Mouse (Mus musculus) heart, embryonic 15.5 days (tissue): ENCODE measurements at regions not wholly inside any gene's neighbourhood (a gene's known extent, or its start where the extent isn't known, plus 50 kb on each side); places are given as distances from the start of the nearest gene placed in this dataset.

Source experiments
- ATAC-seq: fragments of 200-750 bp; cut with Nextera tagmentation; replicated peaks from 2 replicates; pipeline ENCODE4 v1.8.0; 2017; ENCODE audit warnings: low read depth, moderate TSS enrichment; ENCODE audit not compliant: insufficient number of reproducible peaks, insufficient read depth, low FRiP score
- H3K27ac ChIP-seq: fragments of 300-500 bp; sonication (generic); 2 replicates; pipeline ENCODE4 v1.5.1; 2015; ENCODE audit warnings: mild to moderate bottlenecking, inconsistent platforms
- H3K27me3 ChIP-seq: fragments of 300-500 bp; sonication (generic); 2 replicates; pipeline ENCODE4 v1.6.1; 2015; ENCODE audit warnings: inconsistent platforms
- H3K36me3 ChIP-seq: fragments of 300-500 bp; sonication (generic); 2 replicates; pipeline ENCODE4 v1.6.1; 2015; ENCODE audit warnings: mild to moderate bottlenecking, inconsistent platforms
- H3K4me1 ChIP-seq: fragments of 300-500 bp; sonication (generic); replicated peaks from 2 replicates; pipeline ENCODE4 v1.6.1; 2015; ENCODE audit warnings: inconsistent platforms
- H3K4me2 ChIP-seq: fragments of 300-500 bp; sonication (generic); 2 replicates; pipeline ENCODE4 v1.6.1; 2015; ENCODE audit warnings: inconsistent platforms, mild to moderate bottlenecking, moderate library complexity
- H3K4me3 ChIP-seq: fragments of 300-500 bp; sonication (generic); 2 replicates; pipeline ENCODE4 v1.5.1; 2015; ENCODE audit warnings: mild to moderate bottlenecking, inconsistent platforms
- H3K9ac ChIP-seq: fragments of 300-500 bp; sonication (generic); 2 replicates; pipeline ENCODE4 v1.6.1; 2015; ENCODE audit warnings: mild to moderate bottlenecking, inconsistent platforms
- H3K9me3 ChIP-seq: fragments of 300-500 bp; sonication (generic); replicated peaks from 2 replicates; pipeline ENCODE4 v1.6.1; 2016; ENCODE audit warnings: inconsistent platforms
- WGBS: fragments of 180-500 bp; shearing (Covaris S2); methylation state at CpG from one replicate; pipeline ENCODE4 v1.1.7; 2015; ENCODE audit warnings: mixed read lengths; 5-methylcytosine and 5-hydroxymethylcytosine counted together

DNA sequence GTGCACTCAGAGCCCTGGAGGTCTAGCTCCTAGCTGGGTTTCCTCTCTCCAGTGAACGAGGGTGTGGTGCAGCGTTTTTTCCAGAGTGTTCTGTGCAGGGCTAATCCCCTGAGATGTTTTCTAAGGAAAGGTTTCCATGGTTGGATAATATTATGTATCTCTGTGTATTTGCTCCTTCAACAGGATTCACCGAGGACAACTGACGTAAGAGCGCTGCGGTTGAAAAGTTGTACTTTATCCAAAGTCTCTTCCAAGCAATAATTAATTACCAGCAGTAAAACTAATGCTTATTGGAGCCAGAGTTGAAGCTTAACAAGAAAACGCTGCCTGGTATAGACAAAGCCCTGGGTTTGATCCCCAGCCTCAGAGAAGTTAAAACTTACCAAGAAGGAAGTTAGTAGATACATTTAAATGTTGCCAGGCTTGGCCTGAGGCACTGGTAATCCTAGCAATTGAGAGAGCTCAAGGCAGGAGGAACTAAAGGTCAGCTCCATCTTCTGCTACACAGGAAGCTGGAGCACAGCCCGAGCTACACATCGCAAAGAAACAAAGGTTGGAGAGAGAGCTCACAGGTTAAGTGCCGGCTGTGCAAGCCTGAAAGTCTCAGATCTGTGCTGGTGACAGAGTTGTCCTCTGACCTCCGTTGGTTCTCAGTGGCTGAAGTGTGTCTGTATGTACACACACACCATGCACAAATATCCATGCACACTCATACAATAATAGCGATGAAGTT is 51.2 kb upstream of the Rap1b start:
- Histone ChIP-seq H3K4me1 (peaks cover 7% of the 10 kb centered on the region), H3K27ac (no peak overlapping the region), H3K4me3 (no peak overlapping the region), H3K9ac (no peak overlapping the region), H3K27me3 (no peaks in the 10 kb centered on the region), H3K9me3 (no peaks in the 10 kb centered on the region), H3K36me3 (no peaks in the 10 kb centered on the region), H3K4me2 (no peak overlapping the region)
- WGBS, result 67% methylated on average over 12 of the region's 12 CpGs
- ATAC-seq, result no peak

DNA sequence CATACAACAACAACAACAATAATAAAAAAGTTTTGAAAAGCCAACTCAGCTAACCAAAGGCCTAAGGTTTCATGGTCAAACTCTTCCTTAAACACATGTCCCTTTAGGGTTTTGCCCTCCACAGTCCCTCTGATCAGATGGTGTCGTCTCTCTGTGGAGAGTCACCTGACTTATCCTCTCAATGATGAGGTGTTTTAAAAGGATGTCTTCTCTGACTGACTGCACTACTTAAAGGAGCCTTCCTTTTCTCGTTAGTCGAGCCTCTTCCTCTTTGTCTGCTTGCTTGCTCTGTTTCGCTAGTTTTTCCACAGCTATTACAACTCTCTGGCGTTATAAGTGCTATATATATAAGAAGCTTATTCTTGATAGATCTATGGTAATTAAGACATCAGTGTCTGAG is 51.9 kb upstream of the Rap1b start:
- no peaks in the 10 kb centered on the region for H3K36me3 ChIP-seq
- H3K9ac ChIP-seq, result no peak overlapping the region
- no peaks in the 10 kb centered on the region for H3K9me3 ChIP-seq
- no peak overlapping the region for H3K4me2 ChIP-seq
- ATAC-seq, result no peak
- peaks cover 7% of the 10 kb centered on the region for H3K4me1 ChIP-seq
- H3K27me3 ChIP-seq, result no peaks in the 10 kb centered on the region
- H3K27ac ChIP-seq, result no peak overlapping the region
- WGBS, result 74% methylated on average over 5 of the region's 5 CpGs
- H3K4me3 ChIP-seq, result no peak overlapping the region

GRCm38 (mm10) chr10:117898391-117898790 is 52.6 kb upstream of the Rap1b start:
- H3K27me3 ChIP-seq, result no peaks in the 10 kb centered on the region
- 91% methylated on average over 3 of the region's 3 CpGs for WGBS
- no peak for ATAC-seq

DNA sequence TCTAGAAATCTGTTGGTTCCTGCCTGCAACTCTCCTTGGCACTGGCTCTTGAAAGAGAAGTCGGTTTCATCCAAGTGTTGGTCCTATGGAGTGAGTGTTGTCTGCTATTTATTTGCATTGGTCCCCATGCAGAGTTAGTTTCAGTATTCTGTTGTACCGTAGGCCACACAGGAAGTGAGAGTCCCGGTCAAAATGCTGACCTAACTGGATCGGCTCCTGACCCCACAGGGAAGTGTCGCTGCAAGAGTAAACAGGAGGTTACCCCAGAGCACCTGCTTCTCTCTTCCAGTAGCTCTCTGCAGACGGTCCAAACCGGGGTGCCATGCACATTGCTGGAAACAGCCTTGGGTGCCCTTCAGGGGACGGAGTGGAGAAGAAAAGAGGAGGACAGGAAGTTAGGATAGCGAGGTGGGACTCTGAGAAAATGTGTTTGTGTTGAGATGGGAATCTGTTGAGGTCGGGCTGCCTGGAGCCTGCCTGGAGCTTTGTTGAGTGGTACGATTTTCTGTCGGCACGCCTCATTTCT is 53.6 kb upstream of the Rap1b start:
- 52% methylated on average over 13 of the region's 13 CpGs for WGBS
- H3K9me3 ChIP-seq, result no peaks in the 10 kb centered on the region
- H3K4me2 ChIP-seq, result no peak overlapping the region
- H3K27ac ChIP-seq, result no peak overlapping the region
- no peak overlapping the region for H3K4me3 ChIP-seq
- H3K9ac ChIP-seq, result no peak overlapping the region
- ATAC-seq, result no peak
- H3K36me3 ChIP-seq, result no peaks in the 10 kb centered on the region
- no peaks in the 10 kb centered on the region for H3K27me3 ChIP-seq
- H3K4me1 ChIP-seq, result peaks cover 7% of the 10 kb centered on the region

More at GRCm38 (mm10) chr10:117898391-117898790, 52.6 kb upstream of the Rap1b start:
- Histone ChIP-seq H3K4me1 (peaks cover 7% of the 10 kb centered on the region), H3K36me3 (no peaks in the 10 kb centered on the region), H3K9me3 (no peaks in the 10 kb centered on the region), H3K9ac (no peak overlapping the region), H3K4me2 (no peak overlapping the region), H3K4me3 (no peak overlapping the region), H3K27ac (no peak overlapping the region)

- H3K9me3 ChIP-seq, result no peaks in the 10 kb centered on the region
- H3K4me1 ChIP-seq, result peaks cover 21% of the 10 kb centered on the region
- peak overlapping the region; percentile 89 for H3K27ac ChIP-seq
- no peaks in the 10 kb centered on the region for H3K36me3 ChIP-seq
- no peaks in the 10 kb centered on the region for H3K27me3 ChIP-seq
- peak overlapping the region; percentile 66 for H3K4me2 ChIP-seq
- peak overlapping the region; percentile 29 for H3K9ac ChIP-seq
- WGBS, result 5% methylated on average over 27 of the region's 27 CpGs
- H3K4me3 ChIP-seq, result peak overlapping the region; percentile 43
- ATAC-seq, result peak; percentile 47
These were observed 59.9 kb upstream of the Rap1b start for GRCm38 (mm10) chr10:117905666-117906266.

- H3K9ac ChIP-seq, result peak overlapping the region; percentile 29
- H3K27ac ChIP-seq, result peak overlapping the region; percentile 89
- H3K36me3 ChIP-seq, result no peaks in the 10 kb centered on the region
- no peaks in the 10 kb centered on the region for H3K9me3 ChIP-seq
- peak overlapping the region; percentile 66 for H3K4me2 ChIP-seq
- peak; percentile 83 for ATAC-seq
- no peaks in the 10 kb centered on the region for H3K27me3 ChIP-seq
- peaks cover 21% of the 10 kb centered on the region for H3K4me1 ChIP-seq
- WGBS, result 9% methylated on average over 11 of the region's 11 CpGs
- H3K4me3 ChIP-seq, result peak overlapping the region; percentile 43
These were observed 60.5 kb upstream of the Rap1b start for GRCm38 (mm10) chr10:117906267-117906811.

DNA sequence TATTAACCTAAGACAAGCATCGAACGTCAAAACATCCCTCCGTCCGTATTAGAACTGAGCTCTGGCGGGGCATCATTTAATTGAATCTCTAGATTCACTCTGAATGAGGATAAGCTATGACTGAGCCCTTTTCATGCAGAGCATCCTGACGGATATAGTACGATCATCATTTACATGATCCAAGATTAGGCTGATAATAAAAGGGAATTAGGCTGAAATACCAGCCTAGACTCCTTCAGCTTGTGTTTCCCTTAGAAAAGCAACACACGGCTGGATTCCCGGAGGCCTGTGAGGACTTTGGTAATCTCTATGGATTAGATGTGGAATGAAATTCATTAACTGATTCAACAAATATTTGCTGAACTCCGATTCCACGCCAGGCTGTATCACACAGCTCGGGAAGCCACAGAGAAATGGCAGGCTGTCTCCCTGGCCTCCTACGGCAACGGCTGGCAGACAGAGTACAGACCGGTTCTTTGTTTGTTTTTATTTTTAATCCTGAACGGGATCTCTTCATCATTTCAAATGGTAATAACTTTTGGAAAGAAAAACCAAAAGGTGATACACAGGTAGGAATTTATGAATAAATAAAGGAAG is 62.3 kb upstream of the Rap1b start:
- Histone ChIP-seq H3K4me1 (peaks cover 21% of the 10 kb centered on the region), H3K9me3 (no peaks in the 10 kb centered on the region), H3K4me2 (no peak overlapping the region), H3K36me3 (no peaks in the 10 kb centered on the region), H3K9ac (no peak overlapping the region), H3K27ac (no peak overlapping the region), H3K4me3 (no peak overlapping the region), H3K27me3 (no peaks in the 10 kb centered on the region)
- WGBS, result 81% methylated on average over 16 of the region's 16 CpGs
- ATAC-seq, result no peak

GRCm38 (mm10) chr10:117909155-117909554 is 63.3 kb upstream of the Rap1b start:
- WGBS, result 73% methylated on average over 4 of the region's 4 CpGs
- H3K4me2 ChIP-seq, result no peak overlapping the region
- peaks cover 21% of the 10 kb centered on the region for H3K4me1 ChIP-seq
- ATAC-seq, result no peak
- H3K9me3 ChIP-seq, result no peaks in the 10 kb centered on the region
- no peak overlapping the region for H3K27ac ChIP-seq
- no peaks in the 10 kb centered on the region for H3K36me3 ChIP-seq
- no peaks in the 10 kb centered on the region for H3K27me3 ChIP-seq
- no peak overlapping the region for H3K4me3 ChIP-seq
- H3K9ac ChIP-seq, result no peak overlapping the region

DNA sequence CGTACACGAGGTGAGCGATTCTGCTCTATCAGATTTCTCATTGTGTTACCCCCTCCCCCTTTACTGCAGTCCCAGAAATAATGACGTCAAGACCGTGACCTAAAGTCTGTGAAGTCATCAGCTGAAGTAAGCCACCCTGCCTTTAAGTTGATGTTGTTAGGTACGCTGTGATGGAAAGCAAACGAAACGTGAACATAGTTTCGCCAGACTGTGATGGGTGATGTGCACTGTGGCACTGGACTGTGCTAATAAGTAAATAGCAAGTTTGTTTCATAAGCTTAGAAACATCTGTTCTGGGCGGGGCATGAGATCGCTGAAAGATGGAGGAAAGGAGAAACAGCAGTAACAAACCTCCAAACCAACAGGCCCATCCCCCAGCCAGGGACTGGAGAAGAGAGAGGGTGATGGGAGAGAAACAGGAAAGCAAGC is 64.0 kb upstream of the Rap1b start:
- Histone ChIP-seq H3K9ac (no peak overlapping the region), H3K27ac (no peak overlapping the region), H3K36me3 (no peaks in the 10 kb centered on the region), H3K4me2 (no peak overlapping the region), H3K4me3 (no peak overlapping the region), H3K27me3 (no peaks in the 10 kb centered on the region), H3K4me1 (peaks cover 19% of the 10 kb centered on the region), H3K9me3 (no peaks in the 10 kb centered on the region)
- 67% methylated on average over 11 of the region's 11 CpGs for WGBS
- no peak for ATAC-seq

- Histone ChIP-seq H3K27ac (no peak overlapping the region), H3K9ac (no peak overlapping the region)
These were observed 64.6 kb upstream of the Rap1b start for GRCm38 (mm10) chr10:117910426-117910825.

DNA sequence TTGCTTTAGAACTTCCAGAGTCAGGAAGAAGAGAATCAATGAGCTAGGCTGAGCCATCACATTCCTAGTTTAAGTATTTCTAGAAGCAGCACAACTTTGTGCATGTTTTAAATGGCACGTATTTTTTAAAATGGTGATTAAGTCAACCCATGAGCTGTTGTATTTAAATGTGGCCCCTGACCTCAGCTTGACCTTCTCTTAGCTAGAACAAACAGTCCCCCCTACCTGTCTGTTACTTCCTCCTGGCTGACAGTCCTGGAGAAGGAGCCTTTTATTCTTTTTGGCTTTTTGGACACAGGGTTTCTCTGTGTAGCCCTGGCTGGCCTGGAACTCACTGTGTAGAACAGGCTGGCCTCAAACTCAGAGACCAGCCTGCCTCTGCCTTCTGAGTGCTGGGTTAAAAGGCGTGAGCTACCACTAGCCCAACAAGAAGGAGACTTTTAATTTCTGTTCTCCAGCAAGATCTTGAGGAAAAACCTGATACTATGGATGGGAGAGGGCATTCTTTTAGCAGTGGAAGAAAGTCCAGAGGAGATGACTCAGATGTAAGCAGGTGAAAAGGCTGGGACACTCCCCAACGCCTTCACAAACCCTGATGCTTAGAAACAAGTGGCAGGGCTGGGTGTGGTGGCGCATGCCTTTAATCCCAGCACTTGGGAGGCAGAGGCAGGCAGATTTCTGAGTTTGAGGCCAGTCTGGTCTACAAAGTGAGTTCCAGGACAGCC is 69.3 kb upstream of the Rap1b start:
- no peak for ATAC-seq
- WGBS, result 88% methylated on average over 4 of the region's 4 CpGs
- H3K9ac ChIP-seq, result no peak overlapping the region
- H3K27ac ChIP-seq, result no peak overlapping the region
- H3K36me3 ChIP-seq, result no peaks in the 10 kb centered on the region
- H3K4me1 ChIP-seq, result 0 out of 2 replicates have a peak, but pooled peaks cover under 1% of the 10 kb centered on the region
- H3K4me2 ChIP-seq, result no peak overlapping the region
- no peaks in the 10 kb centered on the region for H3K9me3 ChIP-seq
- no peak overlapping the region for H3K4me3 ChIP-seq
- H3K27me3 ChIP-seq, result no peaks in the 10 kb centered on the region

More at GRCm38 (mm10) chr10:117910426-117910825, 64.6 kb upstream of the Rap1b start:
- H3K27me3 ChIP-seq, result no peaks in the 10 kb centered on the region
- no peak overlapping the region for H3K4me2 ChIP-seq
- no peaks in the 10 kb centered on the region for H3K9me3 ChIP-seq
- no peak overlapping the region for H3K4me3 ChIP-seq
- no peaks in the 10 kb centered on the region for H3K36me3 ChIP-seq
- no peak for ATAC-seq
- peaks cover 13% of the 10 kb centered on the region for H3K4me1 ChIP-seq
- WGBS, result 80% methylated on average over 7 of the region's 7 CpGs
